Mouse (Mus musculus): ENCODE data around the gene Itpr3.

DNA sequence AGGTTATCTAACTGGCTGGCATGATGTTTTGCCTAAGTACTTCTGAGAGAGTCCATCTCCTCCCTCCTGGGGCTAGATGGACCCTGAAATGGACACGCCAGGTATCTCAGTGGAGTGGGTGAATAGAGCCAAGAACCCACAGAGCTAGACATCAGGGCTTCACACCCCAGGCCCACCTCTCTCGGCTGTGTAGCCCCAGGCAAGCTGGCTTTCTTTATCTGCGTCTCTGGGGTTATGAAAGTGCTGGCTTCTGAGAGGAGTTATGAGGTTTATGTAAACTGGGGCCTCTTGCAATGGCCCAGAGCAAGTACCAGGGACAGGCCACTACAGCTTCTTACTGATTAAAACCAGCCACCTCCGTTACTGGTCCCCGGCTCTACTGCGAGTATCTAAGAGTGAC is 97.8 kb downstream of the Itpr3 start:
- TF ChIP-seq CTCF (IDR thresholded peaks at IDR 0.05; ENCODE audit: control insufficient read depth, insufficient read depth, low read length) (no peak), POLR2A (IDR thresholded peaks at IDR 0.05; ENCODE audit: borderline replicate concordance, control insufficient read depth, low read depth, low read length) (no peak)

Measured in bone marrow, adult 2 months (tissue).